Mouse (Mus musculus): ENCODE measurements around the gene Vipas39.

The Vipas39 gene

GRCm38 (mm10) chr12:87195069-87195468 is 71.0 kb downstream of the Vipas39 start:
- DNase-seq = no peak

GRCm38 (mm10) chr12:87193008-87193407 is 73.0 kb downstream of the Vipas39 start:
- no peak for DNase-seq
